Mouse (Mus musculus) megakaryocyte-erythroid progenitor cell, adult 5-6 weeks (primary cell): ENCODE measurements around the gene 2310034G01Rik. TPM values are rescaled to one million over a fixed set of nuclear protein-coding genes. Genes with fewer than 3 reads are reported as not detected.

ENCODE experiments used
- ATAC-seq: replicated peaks from 2 replicates; pipeline ENCODE4 v1.8.0; 2016; ENCODE audit warnings: mild to moderate bottlenecking, inconsistent platforms; ENCODE audit not compliant: severe bottlenecking, poor library complexity, low FRiP score, low TSS enrichment
- total RNA-seq, 2 experiments: library from RNA; stranded (forward) in 1 of 2; stranded (reverse) in 1 of 2; fragments of 200-1000, 215-1000 nt in 1 of 2; fragments of >200 nt in 1 of 2; fragmentation: Nextera tagmentation in 1 of 2; gene quantifications; 2 replicates each; pipeline ENCODE4 v1.2.3; 2014 to 2017

2310034G01Rik gene
- total RNA-seq, 2 experiments from 2014 or later: 0.55 to 0.56 TPM

DNA sequence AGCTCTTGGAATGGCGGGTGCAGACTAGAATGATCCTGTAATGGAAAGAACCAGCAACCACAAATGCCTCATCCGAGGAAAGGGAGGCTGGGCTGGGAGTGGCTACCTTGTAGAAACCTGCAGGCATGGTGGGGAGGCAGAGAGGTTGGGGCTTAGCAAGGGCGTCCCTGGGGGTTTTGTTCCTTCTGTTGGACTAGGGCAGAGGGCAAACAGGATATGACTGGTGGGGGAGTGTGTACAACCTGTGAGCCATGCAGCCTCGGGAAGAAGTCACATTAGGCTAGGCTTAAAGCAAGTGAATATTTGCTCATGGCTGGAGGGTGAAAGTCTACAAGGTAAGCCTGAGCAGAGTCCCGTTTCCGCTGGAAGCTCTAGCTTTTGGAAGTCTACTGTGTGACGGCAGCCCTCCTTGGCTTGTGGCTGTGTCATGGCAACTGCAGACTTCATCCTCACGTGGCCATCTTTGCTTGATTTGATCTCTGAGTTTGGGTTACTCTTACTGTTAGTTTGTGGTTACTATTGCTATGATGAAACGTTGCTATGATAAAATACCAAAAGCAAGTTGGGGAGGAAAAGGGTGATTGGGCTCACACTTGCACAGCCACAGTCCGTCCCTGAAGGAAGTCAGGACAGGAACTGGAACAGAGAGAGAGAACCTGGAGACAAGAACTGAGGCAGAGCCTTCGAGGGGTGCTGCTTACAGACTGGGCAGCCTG, 13.3 kb upstream of the 2310034G01Rik start:
- 0 out of 2 replicates have a peak, but pooled peaks have one; percentile 18 for ATAC-seq

- no peak for ATAC-seq
Observed at GRCm38 (mm10) chr19:46362104-46362503, 12.0 kb upstream of the 2310034G01Rik start.

GRCm38 (mm10) chr19:46358381-46358780, 8.3 kb upstream of the 2310034G01Rik start:
- ATAC-seq: no peak

GRCm38 (mm10) chr19:46357344-46358280, 7.5 kb upstream of the 2310034G01Rik start:
- ATAC-seq: peak; percentile 58

DNA sequence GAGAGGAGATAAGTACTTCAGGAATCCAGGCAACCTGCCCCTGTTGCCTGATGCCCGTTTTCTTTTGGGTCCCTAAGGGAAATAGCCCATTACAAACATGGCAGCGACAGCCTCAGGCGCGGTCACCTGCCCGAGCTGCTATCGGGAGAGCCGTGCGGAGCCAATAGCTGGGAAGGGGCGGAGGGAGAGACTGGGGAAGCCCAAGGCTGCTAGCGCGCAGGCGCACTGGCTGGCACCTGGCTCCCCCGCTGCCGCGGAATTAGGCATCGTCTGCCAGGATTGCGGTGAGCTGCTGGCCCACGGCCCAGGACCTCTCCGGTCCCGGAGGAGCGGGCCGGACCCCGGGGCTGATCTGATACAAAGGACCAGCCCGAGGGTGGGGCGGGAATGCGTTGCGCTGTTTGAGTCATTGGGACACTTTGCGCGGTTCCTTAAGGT, 6.6 kb upstream of the 2310034G01Rik start:
- peak; percentile 88 for ATAC-seq

- no peak for ATAC-seq
Observed at GRCm38 (mm10) chr19:46349550-46349949, 552 bp downstream of the 2310034G01Rik start.

- peak; percentile 56 for ATAC-seq
Observed at GRCm38 (mm10) chr19:46348761-46349458, 1.2 kb downstream of the 2310034G01Rik start.

- ATAC-seq: peak; percentile 7; the same call in 1 of the 2 replicates
Observed at GRCm38 (mm10) chr19:46347936-46348668, 2.0 kb downstream of the 2310034G01Rik start.

- no peak for ATAC-seq
Observed at GRCm38 (mm10) chr19:46347146-46347545, 3.0 kb downstream of the 2310034G01Rik start.

- ATAC-seq: no peak
Observed at GRCm38 (mm10) chr19:46344710-46345419, 5.2 kb downstream of the 2310034G01Rik start.

GRCm38 (mm10) chr19:46339287-46339971, 10.7 kb downstream of the 2310034G01Rik start:
- ATAC-seq: peak; percentile 20

GRCm38 (mm10) chr19:46338942-46339286, 11.2 kb downstream of the 2310034G01Rik start:
- peak; percentile 11 for ATAC-seq

DNA sequence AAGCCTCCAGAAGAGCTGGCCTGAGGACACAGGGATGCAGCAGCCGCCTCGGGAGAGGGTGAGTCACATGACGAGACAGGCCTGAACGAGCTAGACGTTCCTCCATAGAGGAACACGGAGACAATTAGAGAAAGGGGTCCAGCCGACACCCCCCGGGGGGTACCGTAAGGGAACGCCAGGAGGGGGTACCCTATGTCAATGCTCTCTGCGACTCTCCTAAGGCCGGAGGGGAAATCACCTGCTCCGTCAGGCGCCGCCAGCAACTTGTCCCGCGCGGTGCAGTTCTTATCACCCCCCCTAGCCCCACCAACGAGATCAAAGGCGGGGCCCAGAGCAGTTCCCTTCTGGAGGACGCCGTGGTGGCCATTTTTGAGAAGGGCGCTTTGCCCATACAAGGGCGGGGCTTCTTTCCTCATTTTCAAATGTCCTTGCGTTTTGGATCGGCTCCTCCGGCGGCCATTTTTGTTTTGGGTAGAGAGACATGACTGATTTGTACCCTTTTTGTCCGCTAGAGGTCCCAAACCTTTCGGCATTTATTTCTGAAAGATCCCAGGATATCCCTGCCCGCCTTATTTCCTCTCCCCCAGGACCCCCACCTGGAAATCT, 11.7 kb downstream of the 2310034G01Rik start, which contains the start of gene Cuedc2:
TSS of gene Cuedc2 (minus strand) at position 372 of the 606 bp plus-strand sequence.
- peak; percentile 88 for ATAC-seq

GRCm38 (mm10) chr19:46337719-46338330, 12.3 kb downstream of the 2310034G01Rik start:
- no peak for ATAC-seq

DNA sequence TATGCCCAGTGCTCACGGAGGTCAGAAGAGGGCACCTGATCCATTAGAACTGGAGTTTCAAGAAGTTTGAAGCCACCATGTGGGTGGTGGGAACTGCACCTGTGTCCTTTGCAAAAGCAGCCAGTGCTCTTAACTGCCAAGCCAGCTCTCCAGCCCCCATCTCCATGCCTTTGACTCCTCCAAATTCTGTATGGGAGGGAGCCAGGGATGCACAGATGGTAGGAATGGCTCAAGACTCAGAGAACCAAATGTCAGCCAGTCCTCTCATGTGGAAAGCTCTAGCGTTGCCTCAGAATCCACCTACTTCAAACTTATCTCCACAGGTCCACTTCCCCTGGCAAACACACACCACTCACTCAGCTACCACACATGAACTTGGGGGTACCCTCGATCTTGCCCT, 16.2 kb downstream of the 2310034G01Rik start:
- ATAC-seq: no peak

DNA sequence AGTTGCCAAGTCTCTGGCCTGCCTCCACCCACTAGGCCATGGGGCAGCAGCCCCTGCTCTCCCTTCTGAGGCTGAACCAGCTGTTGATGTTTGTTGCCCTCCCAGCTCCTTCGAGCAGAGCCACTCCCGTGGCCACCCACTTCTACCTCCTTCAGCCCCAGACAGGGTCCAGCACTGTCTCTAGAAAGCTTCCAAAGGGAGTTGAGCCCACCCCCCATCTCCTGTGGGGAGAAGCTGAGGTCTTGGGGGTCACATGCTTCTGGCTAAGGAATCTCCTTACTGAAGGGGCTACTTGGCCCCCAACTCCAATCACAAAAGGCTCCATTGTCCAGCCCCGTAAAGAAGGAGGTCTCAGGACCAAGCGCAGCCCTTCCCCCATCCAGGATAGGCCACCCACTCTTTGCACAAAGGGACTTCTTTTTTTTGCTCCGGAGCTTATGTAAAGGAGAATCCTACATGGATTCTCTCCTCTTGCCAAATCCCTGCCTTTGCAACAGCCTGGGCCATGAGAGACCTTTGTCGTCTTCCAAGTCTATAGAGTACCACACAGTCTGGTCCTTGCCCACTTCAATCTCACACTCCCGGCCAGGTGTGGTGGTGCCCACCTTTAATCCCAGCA, 17.3 kb downstream of the 2310034G01Rik start:
- ATAC-seq: no peak

GRCm38 (mm10) chr19:46331936-46332335, 18.2 kb downstream of the 2310034G01Rik start:
- no peak for ATAC-seq
